Mouse (Mus musculus) thymus, postnatal 36 days (tissue): ENCODE data around the gene Emc9.
A peak's percentile ranks its signal among the peaks of the same experiment; 100 is the strongest.

Experiments
- DNase-seq, 2 experiments: peaks; one replicate each; pipeline ENCODE4 v3.0.0; 2022; ENCODE audit warnings: mixed read lengths in 2 of 2

Emc9 gene

GRCm38 (mm10) chr14:55584702-55585565 lies at the start of gene Emc9:
Emc9 (minus strand) TSS chr14:55585302.
- peak; percentile 45 to 47 for DNase-seq

GRCm38 (mm10) chr14:55629312-55629711 lies 44.2 kb upstream of the Emc9 start:
- peak; percentile 76 to 81 for DNase-seq

- DNase-seq: no peak
Measured at GRCm38 (mm10) chr14:55628077-55628827, 43.1 kb upstream of the Emc9 start.

- no peak for DNase-seq
Measured at GRCm38 (mm10) chr14:55618486-55619195, 33.5 kb upstream of the Emc9 start.

GRCm38 (mm10) chr14:55617822-55618221 lies 32.7 kb upstream of the Emc9 start, which contains the start of gene Rec8:
Rec8 (plus strand) TSS chr14:55618037.
- no peak for DNase-seq

- no peak for DNase-seq
Measured at GRCm38 (mm10) chr14:55616844-55617243, 31.7 kb upstream of the Emc9 start.

- DNase-seq: no peak
Measured at GRCm38 (mm10) chr14:55615876-55616275, 30.8 kb upstream of the Emc9 start.

GRCm38 (mm10) chr14:55614565-55615178 lies 29.6 kb upstream of the Emc9 start:
- DNase-seq: no peak

- DNase-seq: no peak
Measured at GRCm38 (mm10) chr14:55613346-55613745, 28.2 kb upstream of the Emc9 start.

GRCm38 (mm10) chr14:55608339-55608738 lies 23.2 kb upstream of the Emc9 start:
- DNase-seq: no peak

- no peak for DNase-seq
Measured at GRCm38 (mm10) chr14:55605743-55606459, 20.8 kb upstream of the Emc9 start.

GRCm38 (mm10) chr14:55604823-55605222 lies 19.7 kb upstream of the Emc9 start:
- DNase-seq: no peak

- peak; percentile 94 for DNase-seq
Measured at GRCm38 (mm10) chr14:55603633-55604576, 18.8 kb upstream of the Emc9 start.

GRCm38 (mm10) chr14:55603271-55603632 lies 18.1 kb upstream of the Emc9 start, which contains the start of gene Irf9:
Irf9 (plus strand) TSS chr14:55603571.
- no peak for DNase-seq

GRCm38 (mm10) chr14:55598521-55599390 lies 13.7 kb upstream of the Emc9 start:
- no peak for DNase-seq

- DNase-seq: no peak
Measured at GRCm38 (mm10) chr14:55596036-55596690, 11.1 kb upstream of the Emc9 start.

- no peak for DNase-seq
Measured at GRCm38 (mm10) chr14:55592226-55592625, 7.1 kb upstream of the Emc9 start.

GRCm38 (mm10) chr14:55591331-55591891 lies 6.3 kb upstream of the Emc9 start, which contains the start of gene Rnf31:
Rnf31 (plus strand) TSS chr14:55591708.
- DNase-seq: peak; percentile 87 to 90
